Mouse (Mus musculus): ENCODE measurements around the gene Senp7. TPM values are rescaled to one million over a fixed set of nuclear protein-coding genes. Genes with fewer than 3 reads are reported as not detected.
"Not testable (repeated sequence)": the region's sequence is repeated elsewhere in the genome, so short reads cannot be mapped to it uniquely, and the experiment has no call there.

The Senp7 gene
- total RNA-seq, 1 experiment from 2014 or later = 32.9 TPM

DNA sequence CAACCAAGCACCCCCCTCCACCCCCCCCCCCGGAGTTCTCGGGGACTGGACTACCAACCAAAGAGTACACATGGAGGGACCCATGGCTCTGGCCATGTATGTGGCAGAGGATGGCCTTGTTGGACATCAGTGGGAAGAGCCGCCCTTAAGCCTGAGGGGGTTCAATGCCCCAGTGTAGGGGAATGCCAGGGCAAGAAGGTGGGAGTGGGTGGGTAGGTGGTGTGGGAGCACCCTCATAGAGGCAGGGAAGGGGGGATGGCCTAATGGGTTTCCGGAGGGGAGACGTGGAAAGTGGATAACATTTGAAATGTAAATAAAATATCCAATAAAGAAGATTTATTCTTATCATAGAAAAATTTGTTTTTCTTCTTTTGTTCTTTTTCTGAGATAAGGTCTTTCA is 89.5 kb downstream of the Senp7 start:
- DNase-seq = not testable (repeated sequence)

DNA sequence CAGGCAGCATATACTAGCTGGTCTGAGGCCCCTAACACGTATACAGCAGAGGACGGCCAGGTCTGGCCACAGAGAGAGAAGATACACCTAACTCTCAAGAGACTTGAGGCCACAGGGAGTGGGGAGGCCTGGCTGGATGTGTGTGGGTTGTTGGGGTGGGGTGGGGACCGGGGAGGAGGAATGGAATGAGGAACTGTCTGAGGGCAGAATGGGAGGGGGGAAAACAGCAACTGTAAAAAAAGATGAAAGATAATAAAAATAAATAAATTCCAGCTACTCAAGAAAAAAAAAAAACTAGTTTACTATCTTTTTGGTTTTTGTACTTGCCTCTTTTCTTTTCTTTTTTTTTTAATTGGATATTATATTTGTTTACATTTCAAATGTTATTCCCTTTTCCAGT is 91.8 kb downstream of the Senp7 start:
- DNase-seq = no peak

DNA sequence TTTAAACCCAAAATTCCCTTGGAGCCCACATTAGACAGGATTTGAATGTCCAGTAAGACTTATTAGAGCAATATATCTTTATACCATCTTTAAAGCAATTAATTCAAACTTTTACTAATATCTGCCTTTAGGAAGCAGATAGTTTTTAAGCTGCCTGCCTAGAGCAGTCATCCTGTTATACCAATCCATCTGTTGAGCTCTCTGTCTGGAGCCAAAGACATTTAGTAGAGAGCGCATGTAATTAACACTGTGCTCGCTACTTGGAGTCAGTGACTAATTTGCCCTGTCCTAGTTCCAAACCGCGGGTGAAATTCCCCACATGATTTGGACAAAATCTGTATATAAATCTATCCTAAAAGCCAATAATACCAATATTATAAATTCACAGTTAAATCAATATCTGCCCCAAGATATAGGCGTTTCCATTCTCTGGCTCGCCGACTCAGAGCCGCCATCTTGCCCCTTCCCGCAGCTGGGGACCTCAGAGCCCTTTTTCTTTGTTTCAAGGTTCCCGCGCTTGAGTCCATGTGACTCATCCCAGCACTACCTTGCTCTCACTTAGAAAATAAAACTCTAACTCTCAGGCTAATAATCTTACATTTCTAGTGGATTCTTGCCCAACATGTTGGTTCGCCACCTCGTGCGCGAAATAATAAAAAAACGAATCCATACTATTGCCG is 96.9 kb downstream of the Senp7 start:
- no peak for DNase-seq

DNA sequence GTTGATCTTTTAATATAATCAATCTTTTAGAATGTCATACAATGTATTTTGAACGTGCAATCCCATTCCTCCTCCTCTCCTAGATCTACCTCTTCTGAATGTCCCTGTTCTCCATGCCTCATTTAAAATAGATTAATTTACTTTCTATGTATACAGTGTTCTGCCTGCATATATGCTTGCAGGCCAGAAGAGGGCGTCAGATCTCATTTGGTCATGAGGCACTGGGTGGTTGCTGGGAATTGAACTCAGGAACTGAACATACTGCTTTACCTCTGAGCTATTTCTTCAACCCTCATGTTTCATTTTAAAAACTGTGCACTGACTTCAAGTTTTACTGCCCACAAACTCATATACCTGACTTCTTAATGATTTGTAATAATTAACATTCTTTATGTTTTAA is 99.5 kb downstream of the Senp7 start:
- no peak for DNase-seq

DNA sequence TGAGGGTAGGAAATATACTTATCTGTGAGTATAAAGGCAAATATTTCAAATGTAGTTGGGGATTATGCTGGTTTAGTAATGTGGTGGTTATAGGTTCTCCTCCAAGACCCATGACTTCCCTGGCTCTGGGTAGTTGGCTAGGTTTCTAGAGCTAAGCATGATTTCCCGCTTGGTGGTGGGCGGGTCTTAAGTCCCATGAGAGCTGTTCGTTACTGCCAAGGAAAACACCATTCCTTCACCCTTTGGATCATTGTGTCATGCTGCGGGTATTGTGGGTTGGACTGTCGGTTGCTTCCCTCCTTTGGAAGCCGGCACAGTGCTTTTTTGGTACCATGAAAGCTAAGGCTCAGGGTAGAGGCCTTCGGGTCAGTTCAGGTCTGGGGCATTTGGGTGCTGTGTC is 115.3 kb downstream of the Senp7 start:
- DNase-seq = no peak

DNA sequence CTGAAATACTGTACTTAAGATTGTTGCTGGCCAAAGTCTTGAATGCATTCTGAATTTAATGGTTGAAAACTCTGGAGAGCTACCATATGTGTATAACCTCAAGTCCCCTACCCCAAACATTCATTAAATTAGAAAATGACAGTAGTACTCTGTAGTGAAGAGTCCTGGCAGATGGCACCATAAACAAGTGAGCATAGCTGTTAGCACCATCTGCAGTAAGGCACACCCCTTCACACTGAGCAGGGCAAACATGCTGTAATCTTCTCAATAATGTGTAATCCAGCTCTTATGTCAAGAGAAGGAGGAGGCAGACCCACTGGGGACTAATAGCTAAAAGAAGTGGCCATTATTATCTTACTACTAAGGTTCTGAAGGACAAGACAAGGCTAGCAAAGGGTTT is 122.1 kb downstream of the Senp7 start:
- DNase-seq = no peak

DNA sequence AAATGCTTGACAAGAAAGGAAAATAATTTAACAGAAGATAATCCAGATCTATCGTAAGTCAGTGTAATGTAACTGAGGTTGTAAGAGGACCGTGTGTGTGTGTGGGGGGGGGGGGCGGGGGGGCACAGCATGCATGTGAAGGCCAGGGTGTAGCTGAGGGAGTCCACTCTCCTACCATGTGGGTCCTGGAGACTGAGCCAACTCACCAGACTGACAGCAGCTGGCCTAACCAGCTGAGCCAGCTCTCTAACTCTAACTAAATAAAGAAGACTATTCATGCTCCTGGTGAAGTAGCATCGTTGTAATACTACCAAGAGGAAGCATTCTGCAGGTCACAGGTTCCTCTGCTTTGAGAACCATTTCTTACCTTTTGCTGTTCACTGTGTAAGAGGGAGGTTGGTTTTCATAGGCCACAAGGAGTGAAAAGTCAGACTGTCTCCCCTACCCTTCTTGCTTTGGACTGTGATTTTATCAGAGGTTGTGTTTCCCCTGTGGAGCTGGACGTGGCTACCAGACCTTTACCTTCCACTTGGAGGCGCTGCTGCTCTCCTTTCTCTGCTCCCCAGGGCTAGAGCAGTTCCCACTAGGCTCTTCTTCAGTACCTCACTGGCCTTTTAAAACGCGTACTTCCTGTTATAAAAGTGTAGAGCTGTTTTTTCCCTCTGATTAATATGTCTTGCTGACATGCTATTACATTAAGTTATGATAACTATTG is 127.9 kb downstream of the Senp7 start:
- DNase-seq = peak; percentile 12

DNA sequence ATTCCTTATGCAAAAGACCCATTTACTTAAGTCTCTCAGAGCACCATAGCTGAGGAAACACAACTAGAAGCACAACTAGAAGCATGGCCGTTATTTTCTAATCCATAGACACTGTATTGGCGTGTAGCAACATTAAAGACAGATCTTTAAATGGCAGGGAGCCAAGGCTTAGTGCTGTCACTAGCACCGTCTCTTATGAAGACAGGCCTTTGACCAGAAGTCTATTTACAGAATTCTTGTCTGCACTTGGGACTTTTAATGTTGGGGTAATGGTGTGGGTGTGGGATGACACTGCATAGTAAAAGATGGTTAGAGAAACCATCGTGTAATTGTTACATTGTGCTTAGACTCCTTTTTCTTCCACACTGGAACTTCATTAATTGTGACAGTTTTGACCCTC is 138.7 kb downstream of the Senp7 start:
- no peak for DNase-seq

DNA sequence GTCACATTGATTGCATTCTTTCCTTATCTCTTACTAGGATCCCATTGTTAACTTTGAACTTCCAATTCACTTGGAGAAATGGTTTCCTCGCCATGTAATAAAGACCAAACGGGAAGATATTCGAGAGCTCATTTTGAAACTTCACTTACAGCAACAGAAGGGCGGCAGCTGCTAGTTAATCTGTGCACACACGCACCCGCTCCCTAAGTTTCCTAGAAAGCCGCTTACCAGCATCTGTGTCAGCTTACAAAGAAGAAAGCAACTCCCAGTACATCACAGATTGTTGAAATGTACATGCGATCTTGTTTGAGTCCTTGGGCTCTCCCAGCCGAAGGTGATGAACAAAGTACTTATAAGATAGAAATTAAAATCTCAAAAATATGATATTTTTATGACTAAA is 140.1 kb downstream of the Senp7 start:
- DNase-seq = no peak

DNA sequence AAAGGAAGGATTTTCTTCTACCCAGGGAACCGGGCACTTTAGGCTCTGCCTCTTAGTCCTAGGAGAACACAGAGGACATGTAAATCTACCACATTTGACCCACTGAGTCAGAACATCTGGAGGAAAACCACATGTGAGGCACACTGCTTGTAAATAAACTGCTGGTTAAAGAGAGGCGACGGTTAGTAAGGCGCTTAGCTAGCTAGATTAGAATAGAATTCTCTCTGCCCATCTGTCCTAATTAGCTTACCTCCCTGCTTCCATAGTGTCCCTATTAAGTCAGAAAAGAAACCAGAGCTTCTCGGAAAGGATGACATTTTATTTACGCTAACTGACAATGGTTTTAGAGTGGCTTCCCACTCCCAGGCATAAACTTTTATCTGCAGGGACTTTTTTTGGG is 155.9 kb downstream of the Senp7 start, which contains the start of gene Impg2:
Gene Impg2 (plus strand): TSS at position 263 of the 400 bp plus-strand sequence.
- no peak for DNase-seq

DNA sequence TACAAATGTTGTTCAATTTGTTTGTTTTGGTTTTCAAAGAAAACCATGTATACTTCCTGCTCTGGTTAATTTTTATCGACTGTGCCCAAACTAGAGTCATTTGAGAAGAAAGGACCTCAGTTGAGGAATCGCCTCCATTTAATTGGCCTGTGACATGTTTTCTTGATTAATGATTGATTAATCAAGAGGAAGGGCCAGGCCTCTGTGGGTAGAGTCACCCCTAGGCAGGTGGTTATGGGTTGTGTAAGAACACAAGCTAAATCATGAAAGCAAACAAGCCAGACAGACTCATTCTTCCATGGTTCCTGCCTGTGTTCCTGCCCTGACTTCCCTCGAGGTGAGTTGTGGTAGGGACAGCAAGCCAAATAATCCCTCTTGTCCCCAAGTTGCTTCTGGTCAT is 164.6 kb downstream of the Senp7 start:
- no peak for DNase-seq

DNA sequence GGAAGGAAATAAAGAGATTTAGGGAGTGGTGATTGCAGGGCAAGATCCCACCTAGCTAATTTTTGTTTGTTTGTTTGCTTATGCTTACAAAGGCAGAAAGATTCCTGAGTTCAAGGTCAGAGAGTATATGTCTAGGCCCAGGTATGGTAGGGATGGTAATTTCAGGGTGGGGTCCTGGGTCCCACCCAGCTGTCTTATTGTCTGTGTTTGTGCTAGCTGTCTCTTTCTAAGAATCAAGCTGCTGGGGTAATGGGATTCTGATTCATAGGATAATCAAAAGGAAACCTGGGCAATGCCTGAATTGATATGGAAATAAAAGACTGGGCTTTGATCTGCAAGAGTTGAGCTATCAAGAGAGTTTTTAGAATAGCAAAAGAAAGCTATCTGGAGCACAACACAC is 179.5 kb downstream of the Senp7 start:
- no peak for DNase-seq

DNA sequence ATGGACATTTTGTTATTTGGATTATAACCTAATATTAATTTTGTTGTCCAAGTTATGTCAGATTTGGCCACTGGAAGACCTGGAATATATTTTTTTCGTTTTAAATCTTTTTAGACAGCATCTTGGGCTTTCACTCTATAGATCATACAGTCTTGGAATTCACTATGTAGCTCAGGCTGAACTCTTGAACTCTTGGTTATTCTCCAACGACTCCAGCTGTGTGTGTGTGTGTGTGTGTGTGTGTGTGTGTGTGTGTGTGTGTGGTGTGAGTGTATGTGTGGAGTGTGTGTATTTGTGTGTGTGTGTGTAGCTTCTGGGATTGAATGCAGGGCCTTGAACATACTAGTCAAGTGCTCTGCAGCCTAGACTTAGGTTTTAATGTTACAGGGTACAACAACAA is 181.3 kb downstream of the Senp7 start:
- no peak for DNase-seq

DNA sequence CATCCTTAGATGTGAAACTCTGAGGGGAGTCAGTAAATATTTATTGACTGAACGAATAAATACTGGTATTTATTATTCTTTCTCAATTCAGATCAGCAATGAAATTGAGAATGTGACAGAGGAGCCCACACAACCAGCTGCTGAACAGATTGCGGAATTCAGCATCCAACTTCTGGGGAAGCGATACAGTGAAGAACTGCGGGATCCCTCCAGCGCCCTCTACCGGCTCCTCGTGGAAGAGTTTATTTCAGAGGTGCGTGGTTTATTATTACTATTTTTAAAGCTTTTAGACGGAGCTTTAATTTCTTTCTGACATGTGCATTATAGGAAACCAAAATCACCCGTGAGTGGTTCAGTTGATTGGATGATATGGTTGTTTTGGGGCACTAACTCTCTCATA is 183.2 kb downstream of the Senp7 start:
- DNase-seq = peak; percentile 23

DNA sequence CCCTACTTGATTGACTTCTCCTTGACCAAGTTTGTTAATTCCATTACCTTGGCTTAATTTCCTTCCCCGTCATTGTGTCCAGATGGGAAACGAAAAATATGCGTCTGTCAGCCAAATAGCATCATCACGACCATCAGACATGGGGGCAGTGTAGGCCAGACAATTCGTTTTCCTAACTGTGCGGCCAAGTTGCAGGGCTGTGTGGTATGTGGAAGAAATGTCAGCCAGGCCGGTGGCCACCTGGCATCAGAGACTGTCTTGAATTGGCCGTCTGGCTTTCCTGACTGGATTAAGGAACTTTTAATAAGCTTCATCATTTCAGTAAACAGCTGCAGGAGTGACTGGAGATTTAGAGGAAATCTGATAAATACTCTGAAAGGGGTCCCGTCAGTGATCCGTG is 184.6 kb downstream of the Senp7 start:
- DNase-seq = no peak

Small RNAs within 50 kb of the gene (microRNA-seq; reads per million reads assigned to microRNA genes)
- 0 reads per million in 2 experiments for gene Gm24047

Other genes with a start within 250 kb of the Senp7 start
- gene Nfkbiz, start 209.4 kb upstream of the Senp7 start, total RNA-seq (2021) = 3.4 and 4.3 TPM in 2 replicates
- 1.6 and 2.0 TPM in 2 replicates for gene Nxpe3, start 153.1 kb upstream of the Senp7 start, total RNA-seq (2021)
- 11.4 and 13.1 TPM in 2 replicates for gene Cep97, start 113.5 kb upstream of the Senp7 start, total RNA-seq (2021)
- gene Rpl24, start 82.1 kb upstream of the Senp7 start, total RNA-seq (2021) = 738 and 757 TPM in 2 replicates
- gene Zbtb11, start 74.5 kb upstream of the Senp7 start, total RNA-seq (2021) = 20.6 and 22.2 TPM in 2 replicates
- 108 and 117 TPM in 2 replicates for gene Pcnp, start 18.6 kb upstream of the Senp7 start, total RNA-seq (2021)
- 18.2 and 19.2 TPM in 2 replicates for gene Trmt10c, start 10.5 kb upstream of the Senp7 start, total RNA-seq (2021)
- gene Impg2, start 156.0 kb downstream of the Senp7 start, total RNA-seq (2021) = 0.43 and 0.49 TPM in 2 replicates